Mouse (Mus musculus): Measurements from ENCODE around the gene Hoxa1. TPM values are rescaled to one million over a fixed set of nuclear protein-coding genes. Genes with fewer than 3 reads are reported as not detected.

Hoxa1 gene
- 0.59 and 1.3 TPM in 2 replicates for polyA plus RNA-seq (2012; rRNA removed)

GRCm38 (mm10) chr6:52158276-52159051, at the start of gene Hoxa1:
TSS of gene Hoxa1 (minus strand) at chr6:52158317.

GRCm38 (mm10) chr6:52204050-52204752, 46.1 kb upstream of the Hoxa1 start, which contains the start of gene Hoxa5:
TSS of gene Hoxa5 (minus strand) at chr6:52204587.

GRCm38 (mm10) chr6:52190906-52191810, 33.0 kb upstream of the Hoxa1 start, which contains the start of gene Hoxa4:
TSS of gene Hoxa4 (minus strand) at chr6:52191753.

GRCm38 (mm10) chr6:52177061-52177735, 19.1 kb upstream of the Hoxa1 start, which contains the start of gene 5730596B20Rik:
TSS of gene 5730596B20Rik (plus strand) at chr6:52177498.

GRCm38 (mm10) chr6:52164626-52165440, 6.7 kb upstream of the Hoxa1 start, which contains the start of gene Hoxa2:
TSS of gene Hoxa2 (minus strand) at chr6:52164831.

Other genes starting within 250 kb of the Hoxa1 start
- gene Skap2, start 145.8 kb downstream of the Hoxa1 start, polyA plus RNA-seq (2012; rRNA removed): 9.4 and 11.9 TPM in 2 replicates
- 7.4 and 16.1 TPM in 2 replicates for gene Hoxa2, start 6.5 kb upstream of the Hoxa1 start, polyA plus RNA-seq (2012; rRNA removed)
- 0.42 and 0.73 TPM in 2 replicates for gene 5730596B20Rik, start 19.2 kb upstream of the Hoxa1 start, polyA plus RNA-seq (2012; rRNA removed)
- gene Hoxa4, start 33.4 kb upstream of the Hoxa1 start, polyA plus RNA-seq (2012; rRNA removed): 9.9 and 13.7 TPM in 2 replicates
- 44.2 and 47.7 TPM in 2 replicates for gene Hoxa5, start 46.3 kb upstream of the Hoxa1 start, polyA plus RNA-seq (2012; rRNA removed)
- 2.6 and 4.3 TPM in 2 replicates for gene Hoxa6, start 50.4 kb upstream of the Hoxa1 start, polyA plus RNA-seq (2012; rRNA removed)
- 8.3 and 13.2 TPM in 2 replicates for gene Hoxa3, start 55.0 kb upstream of the Hoxa1 start, polyA plus RNA-seq (2012; rRNA removed)
- gene Gm28308, start 55.0 kb upstream of the Hoxa1 start, polyA plus RNA-seq (2012; rRNA removed): 0.10 and 0.41 TPM in 2 replicates
- gene Hoxa7, start 63.5 kb upstream of the Hoxa1 start, polyA plus RNA-seq (2012; rRNA removed): 0.40 and 5.8 TPM in 2 replicates
- gene Hoxa9, start 72.8 kb upstream of the Hoxa1 start, polyA plus RNA-seq (2012; rRNA removed): 1.4 TPM in 1 of 2 replicates, not detected in the other
- gene Hoxa10, start 82.5 kb upstream of the Hoxa1 start, polyA plus RNA-seq (2012; rRNA removed): 0.04 TPM in 1 of 2 replicates, not detected in the other
- gene Hoxa11, start 87.5 kb upstream of the Hoxa1 start, polyA plus RNA-seq (2012; rRNA removed): not detected in 2 replicates
- gene Hoxa13, start 102.6 kb upstream of the Hoxa1 start, polyA plus RNA-seq (2012; rRNA removed): not detected in 2 replicates
- 1.7 and 2.8 TPM in 2 replicates for gene Evx1, start 155.2 kb upstream of the Hoxa1 start, polyA plus RNA-seq (2012; rRNA removed)

Measured in central nervous system, embryonic 14 days (tissue).